Mouse (Mus musculus): ENCODE results near the gene Ccdc167.

GRCm38 (mm10) chr17:29719628-29720575, 3.1 kb upstream of the Ccdc167 start:
- TF ChIP-seq CTCF (IDR thresholded peaks at IDR 0.05; ENCODE audit: control insufficient read depth, insufficient read depth, insufficient replicate concordance, low read depth, low read length) (no peak), POLR2A (IDR thresholded peaks at IDR 0.05; ENCODE audit: control insufficient read depth, low read depth, low read length) (no peak)
